Mouse (Mus musculus): ENCODE measurements around the gene Traf2.

Gene Traf2

GRCm38 (mm10) chr2:25546811-25547491, at the start of gene Traf2:
Gene Traf2, minus strand, starts transcription at chr2:25546940.
- peak; percentile 96 to 99 for DNase-seq (ENCODE audit: low spot score in 2 of 2)

GRCm38 (mm10) chr2:25591863-25592262, 45.1 kb upstream of the Traf2 start:
- no peak for DNase-seq (ENCODE audit: low spot score in 2 of 2)

GRCm38 (mm10) chr2:25588227-25588907, 41.6 kb upstream of the Traf2 start:
- no peak for DNase-seq (ENCODE audit: low spot score in 2 of 2)

GRCm38 (mm10) chr2:25587290-25587689, 40.5 kb upstream of the Traf2 start:
- no peak for DNase-seq (ENCODE audit: low spot score in 2 of 2)

- no peak for DNase-seq (ENCODE audit: low spot score in 2 of 2)
Observed at GRCm38 (mm10) chr2:25585601-25586000, 38.9 kb upstream of the Traf2 start.

GRCm38 (mm10) chr2:25584856-25585255, 38.1 kb upstream of the Traf2 start:
- no peak for DNase-seq (ENCODE audit: low spot score in 2 of 2)

GRCm38 (mm10) chr2:25584152-25584551, 37.4 kb upstream of the Traf2 start:
- DNase-seq (ENCODE audit: low spot score in 2 of 2): no peak

GRCm38 (mm10) chr2:25583571-25583970, 36.8 kb upstream of the Traf2 start:
- DNase-seq (ENCODE audit: low spot score in 2 of 2): no peak

- DNase-seq (ENCODE audit: low spot score in 2 of 2): no peak
Observed at GRCm38 (mm10) chr2:25583120-25583481, 36.4 kb upstream of the Traf2 start.

GRCm38 (mm10) chr2:25582466-25583119, 35.9 kb upstream of the Traf2 start:
- peak in 1 of 2 experiments; percentile 54 for DNase-seq (ENCODE audit: low spot score in 2 of 2)

GRCm38 (mm10) chr2:25581901-25582301, 35.2 kb upstream of the Traf2 start:
- DNase-seq (ENCODE audit: low spot score in 2 of 2): peak in 1 of 2 experiments; percentile 73

- DNase-seq (ENCODE audit: low spot score in 2 of 2): peak in 1 of 2 experiments; percentile 73
Observed at GRCm38 (mm10) chr2:25581294-25581864, 34.6 kb upstream of the Traf2 start, which contains the start of gene Ajm1. Gene Ajm1, minus strand, starts transcription at chr2:25581757.

- no peak for DNase-seq (ENCODE audit: low spot score in 2 of 2)
Observed at GRCm38 (mm10) chr2:25580621-25581101, 33.9 kb upstream of the Traf2 start.

- peak in 1 of 2 experiments; percentile 64 for DNase-seq (ENCODE audit: low spot score in 2 of 2)
Observed at GRCm38 (mm10) chr2:25579737-25580460, 33.2 kb upstream of the Traf2 start.

GRCm38 (mm10) chr2:25578796-25579736, 32.3 kb upstream of the Traf2 start:
- DNase-seq (ENCODE audit: low spot score in 2 of 2): peak in 1 of 2 experiments; percentile 28

GRCm38 (mm10) chr2:25577951-25578795, 31.4 kb upstream of the Traf2 start:
- DNase-seq (ENCODE audit: low spot score in 2 of 2): peak in 1 of 2 experiments; percentile 39

- DNase-seq (ENCODE audit: low spot score in 2 of 2): no peak
Observed at GRCm38 (mm10) chr2:25576965-25577891, 30.5 kb upstream of the Traf2 start.

Measured in cerebellum, postnatal 4 days (tissue).